Mouse (Mus musculus): ENCODE data around the gene Lpar3. TPM values are rescaled to one million over a fixed set of nuclear protein-coding genes. Genes with fewer than 3 reads are reported as not detected.

The Lpar3 gene
- polyA plus RNA-seq, 1 experiment: 0.01 TPM

GRCm38 (mm10) chr3:146225061-146225761 lies 4.4 kb downstream of the Lpar3 start:
- Histone ChIP-seq H3K4me1 (ENCODE audit: control insufficient read depth) (no peaks in the 10 kb centered on the region), H3K9me3 (ENCODE audit: control insufficient read depth, low read length) (no peaks in the 10 kb centered on the region), H3K36me3 (ENCODE audit: control insufficient read depth) (no peaks in the 10 kb centered on the region), H3K27me3 (ENCODE audit: control insufficient read depth) (peaks cover 26% of the 10 kb centered on the region), H3K4me3 (replicated peaks) (no peak overlapping the region)
- TF ChIP-seq TAL1 (IDR thresholded peaks at IDR 0.05; ENCODE audit: low read length): no peak

- Histone ChIP-seq H3K9me3 (ENCODE audit: control insufficient read depth, low read length) (no peaks in the 10 kb centered on the region), H3K27me3 (ENCODE audit: control insufficient read depth) (peaks cover 4% of the 10 kb centered on the region), H3K4me1 (ENCODE audit: control insufficient read depth) (no peaks in the 10 kb centered on the region), H3K4me3 (replicated peaks) (no peak overlapping the region), H3K36me3 (ENCODE audit: control insufficient read depth) (no peaks in the 10 kb centered on the region)
- no peak for TF ChIP-seq TAL1 (IDR thresholded peaks at IDR 0.05; ENCODE audit: low read length)
- no peak for TF ChIP-seq GATA1 (IDR thresholded peaks at IDR 0.05; ENCODE audit: low read length)
These were observed 6.7 kb downstream of the Lpar3 start for GRCm38 (mm10) chr3:146227427-146227826.

DNA sequence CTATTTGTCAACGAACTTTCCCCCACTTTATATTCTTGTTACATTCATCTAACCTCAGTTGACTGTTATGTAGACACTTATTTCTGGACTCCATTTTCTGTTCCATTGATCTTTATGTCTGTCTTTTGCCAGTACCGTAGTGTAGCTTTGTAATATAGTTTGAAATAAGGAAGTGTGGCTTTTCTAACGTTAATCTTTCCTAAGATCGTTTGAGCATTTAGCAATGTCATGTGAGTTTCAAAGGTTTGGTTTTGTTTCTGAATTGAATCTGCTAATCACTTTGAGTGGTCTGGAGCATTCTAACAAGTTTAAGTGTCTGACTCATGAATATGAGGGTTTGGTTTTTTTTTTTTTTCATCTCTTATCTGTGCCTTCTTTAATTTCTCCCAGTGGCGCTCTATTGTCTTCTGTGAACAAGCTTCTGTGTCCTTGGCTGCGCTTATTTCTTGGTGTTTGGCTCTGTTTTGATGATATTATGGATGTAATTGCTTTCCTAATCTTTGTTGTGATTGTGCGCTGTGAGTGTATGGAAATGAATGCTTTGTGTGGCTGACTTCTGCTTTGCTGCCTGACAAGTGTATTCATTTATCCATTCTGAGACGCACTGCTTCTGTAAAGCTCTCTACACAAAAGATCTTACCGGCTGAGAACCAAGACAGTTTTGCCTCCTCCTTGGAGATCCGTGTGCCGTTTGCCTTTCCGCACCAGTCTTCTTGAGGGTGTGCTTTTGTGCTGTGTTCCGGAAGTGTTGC lies 8.0 kb downstream of the Lpar3 start:
- no peaks in the 10 kb centered on the region for H3K36me3 ChIP-seq (ENCODE audit: control insufficient read depth)
- H3K27me3 ChIP-seq (ENCODE audit: control insufficient read depth): no peaks in the 10 kb centered on the region
- H3K4me1 ChIP-seq (ENCODE audit: control insufficient read depth): no peaks in the 10 kb centered on the region
- H3K4me3 ChIP-seq (replicated peaks): no peak overlapping the region
- TF ChIP-seq GATA1 (IDR thresholded peaks at IDR 0.05; ENCODE audit: low read length) (no peak), TAL1 (IDR thresholded peaks at IDR 0.05; ENCODE audit: low read length) (no peak)
- H3K9me3 ChIP-seq (ENCODE audit: control insufficient read depth, low read length): no peaks in the 10 kb centered on the region

GRCm38 (mm10) chr3:146232708-146233107 lies 11.9 kb downstream of the Lpar3 start:
- Histone ChIP-seq H3K9me3 (ENCODE audit: control insufficient read depth, low read length) (no peaks in the 10 kb centered on the region), H3K36me3 (ENCODE audit: control insufficient read depth) (no peaks in the 10 kb centered on the region), H3K4me1 (ENCODE audit: control insufficient read depth) (no peaks in the 10 kb centered on the region), H3K27me3 (ENCODE audit: control insufficient read depth) (no peaks in the 10 kb centered on the region), H3K4me3 (replicated peaks) (no peak overlapping the region)
- TF ChIP-seq GATA1 (IDR thresholded peaks at IDR 0.05; ENCODE audit: low read length): no peak
- TF ChIP-seq TAL1 (IDR thresholded peaks at IDR 0.05; ENCODE audit: low read length): no peak

DNA sequence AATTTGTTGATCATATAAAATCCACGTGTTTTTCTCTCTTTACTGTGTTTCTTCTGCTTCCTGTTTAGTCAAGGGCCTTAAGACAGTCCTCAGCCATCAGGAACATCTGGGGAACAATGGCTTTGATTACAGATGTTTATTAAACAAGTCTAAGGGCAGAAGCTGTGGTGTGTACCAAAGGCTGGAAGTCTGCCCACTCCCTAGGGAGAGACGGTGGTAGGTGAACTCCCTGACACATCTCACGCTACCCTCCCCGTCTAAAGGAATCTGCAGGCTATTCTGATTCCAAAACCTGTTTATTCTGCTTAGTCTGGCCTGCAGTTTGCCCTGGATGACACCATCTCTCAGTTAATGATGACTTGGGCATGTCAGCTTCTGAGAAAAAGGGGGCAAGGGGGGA lies 13.0 kb downstream of the Lpar3 start:
- H3K4me1 ChIP-seq (ENCODE audit: control insufficient read depth): no peaks in the 10 kb centered on the region
- H3K36me3 ChIP-seq (ENCODE audit: control insufficient read depth): no peaks in the 10 kb centered on the region
- H3K9me3 ChIP-seq (ENCODE audit: control insufficient read depth, low read length): no peaks in the 10 kb centered on the region
- no peaks in the 10 kb centered on the region for H3K27me3 ChIP-seq (ENCODE audit: control insufficient read depth)
- H3K4me3 ChIP-seq (replicated peaks): no peak overlapping the region
- no peak for TF ChIP-seq GATA1 (IDR thresholded peaks at IDR 0.05; ENCODE audit: low read length)
- TF ChIP-seq TAL1 (IDR thresholded peaks at IDR 0.05; ENCODE audit: low read length): no peak

DNA sequence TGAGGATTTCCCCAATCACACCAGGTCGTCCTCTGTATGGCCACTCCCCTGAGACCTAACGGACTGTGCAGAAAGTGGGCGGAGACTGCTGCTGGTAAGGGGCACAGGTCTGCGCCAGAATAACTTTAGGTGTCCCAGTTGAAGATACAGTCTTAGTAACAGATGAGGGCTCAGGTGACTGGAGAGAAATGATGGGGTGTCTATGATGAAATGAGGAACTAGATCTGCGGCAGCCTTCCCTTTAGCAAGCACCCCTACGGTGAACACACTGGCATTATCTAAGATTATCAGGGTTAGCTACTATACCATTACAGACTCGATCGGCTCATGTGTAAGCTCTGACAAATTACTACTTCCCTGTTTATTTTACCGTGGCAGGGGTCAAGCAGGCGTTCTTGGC lies 13.8 kb downstream of the Lpar3 start:
- no peak overlapping the region for H3K4me3 ChIP-seq (replicated peaks)
- no peaks in the 10 kb centered on the region for H3K36me3 ChIP-seq (ENCODE audit: control insufficient read depth)
- TF ChIP-seq GATA1 (IDR thresholded peaks at IDR 0.05; ENCODE audit: low read length): no peak
- TF ChIP-seq TAL1 (IDR thresholded peaks at IDR 0.05; ENCODE audit: low read length): no peak
- no peaks in the 10 kb centered on the region for H3K9me3 ChIP-seq (ENCODE audit: control insufficient read depth, low read length)
- H3K27me3 ChIP-seq (ENCODE audit: control insufficient read depth): no peaks in the 10 kb centered on the region
- no peaks in the 10 kb centered on the region for H3K4me1 ChIP-seq (ENCODE audit: control insufficient read depth)

GRCm38 (mm10) chr3:146236280-146236679 lies 15.5 kb downstream of the Lpar3 start:
- H3K36me3 ChIP-seq (ENCODE audit: control insufficient read depth): no peaks in the 10 kb centered on the region
- no peaks in the 10 kb centered on the region for H3K27me3 ChIP-seq (ENCODE audit: control insufficient read depth)
- H3K4me3 ChIP-seq (replicated peaks): no peak overlapping the region
- no peaks in the 10 kb centered on the region for H3K9me3 ChIP-seq (ENCODE audit: control insufficient read depth, low read length)
- no peaks in the 10 kb centered on the region for H3K4me1 ChIP-seq (ENCODE audit: control insufficient read depth)
- TF ChIP-seq TAL1 (IDR thresholded peaks at IDR 0.05; ENCODE audit: low read length) (no peak), GATA1 (IDR thresholded peaks at IDR 0.05; ENCODE audit: low read length) (no peak)

GRCm38 (mm10) chr3:146237676-146238075 lies 16.9 kb downstream of the Lpar3 start:
- Histone ChIP-seq H3K9me3 (ENCODE audit: control insufficient read depth, low read length) (no peaks in the 10 kb centered on the region; the same call in 1 of the 2 replicates), H3K27me3 (ENCODE audit: control insufficient read depth) (no peaks in the 10 kb centered on the region), H3K4me1 (ENCODE audit: control insufficient read depth) (no peaks in the 10 kb centered on the region), H3K4me3 (replicated peaks) (no peak overlapping the region), H3K36me3 (ENCODE audit: control insufficient read depth) (no peaks in the 10 kb centered on the region)
- TF ChIP-seq GATA1 (IDR thresholded peaks at IDR 0.05; ENCODE audit: low read length) (no peak), TAL1 (IDR thresholded peaks at IDR 0.05; ENCODE audit: low read length) (no peak)

- Histone ChIP-seq H3K36me3 (ENCODE audit: control insufficient read depth) (no peaks in the 10 kb centered on the region), H3K9me3 (ENCODE audit: control insufficient read depth, low read length) (no peaks in the 10 kb centered on the region; the same call in 1 of the 2 replicates), H3K27me3 (ENCODE audit: control insufficient read depth) (no peaks in the 10 kb centered on the region), H3K4me1 (ENCODE audit: control insufficient read depth) (no peaks in the 10 kb centered on the region), H3K4me3 (replicated peaks) (no peak overlapping the region)
- TF ChIP-seq GATA1 (IDR thresholded peaks at IDR 0.05; ENCODE audit: low read length) (no peak), TAL1 (IDR thresholded peaks at IDR 0.05; ENCODE audit: low read length) (no peak)
These were observed 23.9 kb downstream of the Lpar3 start for GRCm38 (mm10) chr3:146244630-146245029.
